Mouse (Mus musculus) olfactory bulb, adult 2 months (tissue): Measurements from ENCODE around the gene Ccp110. TPM values are rescaled to one million over a fixed set of nuclear protein-coding genes. Genes with fewer than 3 reads are reported as not detected.

Experiments
- H3K27ac ChIP-seq: fragments of 200-500 bp; 2 replicates; pipeline ENCODE4 v1.5.1; 2012; ENCODE audit warnings: low read depth, low read length; ENCODE audit not compliant: insufficient read depth
- H3K4me1 ChIP-seq: fragments of 200-500 bp; 2 replicates; pipeline ENCODE4 v1.6.1; 2012; ENCODE audit warnings: low read length; ENCODE audit not compliant: control insufficient read depth, insufficient read depth
- H3K4me3 ChIP-seq: fragments of 200-500 bp; 2 replicates; pipeline ENCODE4 v1.5.1; 2012; ENCODE audit warnings: mild to moderate bottlenecking, low read depth, low read length, moderate library complexity; ENCODE audit not compliant: insufficient read depth
- CTCF ChIP-seq: fragments of 200-500 bp; IDR thresholded peaks from 2 replicates; pipeline ENCODE4 v1.5.1; 2012; ENCODE audit warnings: low read depth, mild to moderate bottlenecking, low read length, moderate library complexity; ENCODE audit not compliant: insufficient read depth
- POLR2A ChIP-seq: fragments of 200-500 bp; IDR thresholded peaks from 2 replicates; pipeline ENCODE4 v1.6.1; 2012; ENCODE audit warnings: mild to moderate bottlenecking, low read depth, low read length, moderate library complexity; ENCODE audit not compliant: insufficient read depth
- WGBS: fragments of 180-500 bp; shearing (Covaris S2); methylation state at CpG from one replicate; pipeline ENCODE4 v1.1.7; 2018; 5-methylcytosine and 5-hydroxymethylcytosine counted together
- polyA plus RNA-seq: library from polyadenylated mRNA; stranded (reverse); fragments of >200 nt; gene quantifications from 2 replicates; pipeline ENCODE4 v1.2.4, GENCODE M21; 2012; ENCODE audit warnings: low replicate concordance; ENCODE audit not compliant: missing spikeins, insufficient read depth, insufficient read length

The Ccp110 gene
- polyA plus RNA-seq, 1 experiment, result not detected

- TF ChIP-seq CTCF, result peak; percentile 80
- no peak for TF ChIP-seq POLR2A
- WGBS, result 0% methylated on average over 15 of the region's 16 CpGs
- Histone ChIP-seq H3K27ac (peak within 1 kb of the TSS; percentile 96), H3K4me3 (peak within 1 kb of the TSS; percentile 75), H3K4me1 (peaks cover 17% of the 10 kb centered on the region)
Observed at GRCm38 (mm10) chr7:118739975-118740531, 27.7 kb downstream of the Ccp110 start, which contains the start of gene Vps35l. Gene Vps35l, plus strand, starts transcription at chr7:118740226.

GRCm38 (mm10) chr7:118740532-118741338 lies 28.4 kb downstream of the Ccp110 start:
- peak overlapping the region; percentile 75 for H3K4me3 ChIP-seq
- 2% methylated on average over 41 of the region's 41 CpGs for WGBS
- peak overlapping the region; percentile 96 for H3K27ac ChIP-seq
- H3K4me1 ChIP-seq, result peaks cover 17% of the 10 kb centered on the region
- no peak for TF ChIP-seq CTCF
- peak; percentile 61 for TF ChIP-seq POLR2A

GRCm38 (mm10) chr7:118742278-118742677 lies 29.9 kb downstream of the Ccp110 start:
- no peak overlapping the region for H3K27ac ChIP-seq
- TF ChIP-seq POLR2A (no peak), CTCF (no peak)
- no peak overlapping the region for H3K4me3 ChIP-seq
- peaks cover 17% of the 10 kb centered on the region for H3K4me1 ChIP-seq
- WGBS, result 87% methylated on average over 6 of the region's 6 CpGs

GRCm38 (mm10) chr7:118744766-118745165 lies 32.4 kb downstream of the Ccp110 start:
- Histone ChIP-seq H3K4me1 (peaks cover 19% of the 10 kb centered on the region), H3K4me3 (no peak overlapping the region), H3K27ac (no peak overlapping the region)
- WGBS, result 93% methylated on average over 5 of the region's 5 CpGs
- no peak for TF ChIP-seq CTCF
- no peak for TF ChIP-seq POLR2A

- H3K27ac ChIP-seq, result peak overlapping the region; percentile 21; the same call in 1 of the 2 replicates
- H3K4me3 ChIP-seq, result no peak overlapping the region
- TF ChIP-seq CTCF (no peak), POLR2A (no peak)
- 31% methylated on average over 12 of the region's 12 CpGs for WGBS
- 0 out of 2 replicates have a peak, but pooled peaks cover 2% of the 10 kb centered on the region for H3K4me1 ChIP-seq
Observed at GRCm38 (mm10) chr7:118747891-118748672, 35.7 kb downstream of the Ccp110 start.

- TF ChIP-seq POLR2A (no peak), CTCF (no peak)
- H3K4me3 ChIP-seq, result no peak overlapping the region
- 0 out of 2 replicates have a peak, but pooled peaks cover 2% of the 10 kb centered on the region for H3K4me1 ChIP-seq
- 88% methylated on average over 8 of the region's 8 CpGs for WGBS
- no peak overlapping the region for H3K27ac ChIP-seq
Observed at GRCm38 (mm10) chr7:118749706-118750105, 37.4 kb downstream of the Ccp110 start.

- 86% methylated on average over 7 of the region's 7 CpGs for WGBS
- Histone ChIP-seq H3K27ac (no peak overlapping the region), H3K4me3 (no peak overlapping the region), H3K4me1 (0 out of 2 replicates have a peak, but pooled peaks cover 2% of the 10 kb centered on the region)
- TF ChIP-seq POLR2A (no peak), CTCF (no peak)
Observed at GRCm38 (mm10) chr7:118751625-118752024, 39.3 kb downstream of the Ccp110 start.

GRCm38 (mm10) chr7:118755756-118756155 lies 43.4 kb downstream of the Ccp110 start:
- 78% methylated on average over 7 of the region's 7 CpGs for WGBS
- TF ChIP-seq CTCF, result no peak
- no peak for TF ChIP-seq POLR2A
- Histone ChIP-seq H3K4me1 (no peaks in the 10 kb centered on the region), H3K4me3 (no peak overlapping the region), H3K27ac (no peak overlapping the region)
